Mouse (Mus musculus): Measurements from ENCODE around the gene Ccno. TPM values are rescaled to one million over a fixed set of nuclear protein-coding genes. Genes with fewer than 3 reads are reported as not detected.

The Ccno gene
- total RNA-seq, 1 experiment = 10.8 TPM

- DNase-seq (ENCODE audit: low read depth, low spot score) = no peak
Measured at GRCm38 (mm10) chr13:112989541-112989940, 1.9 kb downstream of the Ccno start.

GRCm38 (mm10) chr13:112990346-112990745 is 2.7 kb downstream of the Ccno start:
- no peak overlapping the region for H3K4me3 ChIP-seq (ENCODE audit: insufficient read depth in 1 of 2, low read depth in 1 of 2, low read length in 2 of 2, poor library complexity in 1 of 2, severe bottlenecking in 1 of 2)
- peaks cover 3 to 5% of the 10 kb centered on the region in 2 experiments; a peak in 3 of 4 replicates for H3K4me1 ChIP-seq (ENCODE audit: control insufficient read depth in 2 of 2, insufficient read depth in 2 of 2, low read length in 2 of 2, poor library complexity in 1 of 2)
- no peak for TF ChIP-seq HCFC1 (IDR thresholded peaks at IDR 0.05; ENCODE audit: borderline replicate concordance, insufficient read depth, low read length)
- no peak for TF ChIP-seq ZC3H11A (IDR thresholded peaks at IDR 0.05; ENCODE audit: borderline replicate concordance, low read depth, low read length)
- no peak for TF ChIP-seq CHD2 (IDR thresholded peaks at IDR 0.05; ENCODE audit: low read depth, low read length)
- no peak for TF ChIP-seq ZNF384 (IDR thresholded peaks at IDR 0.05; ENCODE audit: low read depth, low read length)
- TF ChIP-seq MAFK (IDR thresholded peaks at IDR 0.05; ENCODE audit: insufficient read depth, low read depth, low read length) = no peak
- no peaks in the 10 kb centered on the region for H3K9me3 ChIP-seq (ENCODE audit: control insufficient read depth, insufficient read depth, low read depth, low read length)
- no peak overlapping the region for H3K9ac ChIP-seq (ENCODE audit: insufficient read depth, low read depth, low read length, poor library complexity, severe bottlenecking)
- in situ Hi-C loops (cut with MboI; ENCODE audit: low sequenced_read_pairs in 2 of 2, unreplicated experiment in 2 of 2) = no loop called here
- DNase-seq (ENCODE audit: low read depth, low spot score) = no peak
- peaks cover 3% of the 10 kb centered on the region; the same call in 1 of the 2 replicates for H3K36me3 ChIP-seq (ENCODE audit: control insufficient read depth, insufficient read depth, low read length, poor library complexity, severe bottlenecking)
- no peak overlapping the region for H3K27ac ChIP-seq (ENCODE audit: insufficient read depth, low read depth, low read length, poor library complexity, severe bottlenecking)

More at GRCm38 (mm10) chr13:112989541-112989940, 1.9 kb downstream of the Ccno start:
- TF ChIP-seq ZNF384 (IDR thresholded peaks at IDR 0.05; ENCODE audit: low read depth, low read length) (no peak), MAFK (IDR thresholded peaks at IDR 0.05; ENCODE audit: insufficient read depth, low read depth, low read length) (no peak), ZC3H11A (IDR thresholded peaks at IDR 0.05; ENCODE audit: borderline replicate concordance, low read depth, low read length) (no peak), HCFC1 (IDR thresholded peaks at IDR 0.05; ENCODE audit: borderline replicate concordance, insufficient read depth, low read length) (no peak), CHD2 (IDR thresholded peaks at IDR 0.05; ENCODE audit: low read depth, low read length) (no peak)
- Histone ChIP-seq H3K4me1 (ENCODE audit: control insufficient read depth in 2 of 2, insufficient read depth in 2 of 2, low read length in 2 of 2, poor library complexity in 1 of 2) (peaks cover 3 to 5% of the 10 kb centered on the region in 2 experiments; a peak in 3 of 4 replicates), H3K27ac (ENCODE audit: insufficient read depth, low read depth, low read length, poor library complexity, severe bottlenecking) (no peak overlapping the region), H3K9me3 (ENCODE audit: control insufficient read depth, insufficient read depth, low read depth, low read length) (no peaks in the 10 kb centered on the region), H3K9ac (ENCODE audit: insufficient read depth, low read depth, low read length, poor library complexity, severe bottlenecking) (no peak overlapping the region), H3K4me3 (ENCODE audit: insufficient read depth in 1 of 2, low read depth in 1 of 2, low read length in 2 of 2, poor library complexity in 1 of 2, severe bottlenecking in 1 of 2) (peak overlapping the region in 1 of 2 experiments; percentile 35; a peak in 1 of 4 replicates), H3K36me3 (ENCODE audit: control insufficient read depth, insufficient read depth, low read length, poor library complexity, severe bottlenecking) (peaks cover 3% of the 10 kb centered on the region; the same call in 1 of the 2 replicates)
- in situ Hi-C loops (cut with MboI; ENCODE audit: low sequenced_read_pairs in 2 of 2, unreplicated experiment in 2 of 2) = no loop called here

GRCm38 (mm10) chr13:112993531-112994152 is 6.0 kb downstream of the Ccno start, which contains the start of gene Mcidas:
Gene Mcidas (plus strand): TSS chr13:112993845.
- peaks cover 0 to 2% of the 10 kb centered on the region in 2 experiments; a peak in 1 of 4 replicates for H3K4me1 ChIP-seq (ENCODE audit: control insufficient read depth in 2 of 2, insufficient read depth in 2 of 2, low read length in 2 of 2, poor library complexity in 1 of 2)
- peaks cover 3% of the 10 kb centered on the region; the same call in 1 of the 2 replicates for H3K36me3 ChIP-seq (ENCODE audit: control insufficient read depth, insufficient read depth, low read length, poor library complexity, severe bottlenecking)
- peak within 1 kb of the TSS; percentile 72 to 79 for H3K4me3 ChIP-seq (ENCODE audit: insufficient read depth in 1 of 2, low read depth in 1 of 2, low read length in 2 of 2, poor library complexity in 1 of 2, severe bottlenecking in 1 of 2)
- no peaks in the 10 kb centered on the region for H3K9me3 ChIP-seq (ENCODE audit: control insufficient read depth, insufficient read depth, low read depth, low read length)
- DNase-seq (ENCODE audit: low read depth, low spot score) = no peak
- in situ Hi-C loops (cut with MboI; ENCODE audit: low sequenced_read_pairs in 2 of 2, unreplicated experiment in 2 of 2) = no loop called here
- TF ChIP-seq ZC3H11A (IDR thresholded peaks at IDR 0.05; ENCODE audit: borderline replicate concordance, low read depth, low read length) (no peak), CHD2 (IDR thresholded peaks at IDR 0.05; ENCODE audit: low read depth, low read length) (no peak), ZNF384 (IDR thresholded peaks at IDR 0.05; ENCODE audit: low read depth, low read length) (no peak), HCFC1 (IDR thresholded peaks at IDR 0.05; ENCODE audit: borderline replicate concordance, insufficient read depth, low read length) (no peak), MAFK (IDR thresholded peaks at IDR 0.05; ENCODE audit: insufficient read depth, low read depth, low read length) (no peak)
- H3K9ac ChIP-seq (ENCODE audit: insufficient read depth, low read depth, low read length, poor library complexity, severe bottlenecking) = peak within 1 kb of the TSS; percentile 64
- H3K27ac ChIP-seq (ENCODE audit: insufficient read depth, low read depth, low read length, poor library complexity, severe bottlenecking) = no peak within 1 kb of the TSS

- Histone ChIP-seq H3K9ac (ENCODE audit: insufficient read depth, low read depth, low read length, poor library complexity, severe bottlenecking) (peak overlapping the region; percentile 64), H3K36me3 (ENCODE audit: control insufficient read depth, insufficient read depth, low read length, poor library complexity, severe bottlenecking) (peaks cover 3% of the 10 kb centered on the region; the same call in 1 of the 2 replicates), H3K4me3 (ENCODE audit: insufficient read depth in 1 of 2, low read depth in 1 of 2, low read length in 2 of 2, poor library complexity in 1 of 2, severe bottlenecking in 1 of 2) (peak overlapping the region; percentile 72 to 79), H3K4me1 (ENCODE audit: control insufficient read depth in 2 of 2, insufficient read depth in 2 of 2, low read length in 2 of 2, poor library complexity in 1 of 2) (no peaks in the 10 kb centered on the region; a peak in 1 of 4 replicates), H3K9me3 (ENCODE audit: control insufficient read depth, insufficient read depth, low read depth, low read length) (no peaks in the 10 kb centered on the region), H3K27ac (ENCODE audit: insufficient read depth, low read depth, low read length, poor library complexity, severe bottlenecking) (no peak overlapping the region)
- in situ Hi-C loops (cut with MboI; ENCODE audit: low sequenced_read_pairs in 2 of 2, unreplicated experiment in 2 of 2) = no loop called here
- DNase-seq (ENCODE audit: low read depth, low spot score) = peak; percentile 73
- no peak for TF ChIP-seq ZC3H11A (IDR thresholded peaks at IDR 0.05; ENCODE audit: borderline replicate concordance, low read depth, low read length)
Measured at GRCm38 (mm10) chr13:112994191-112994590, 6.6 kb downstream of the Ccno start.

Data from ES-E14 (cell line).